Mouse (Mus musculus): ENCODE measurements around the gene Camk2n1. TPM values are rescaled to one million over a fixed set of nuclear protein-coding genes. Genes with fewer than 3 reads are reported as not detected.

Gene Camk2n1
- polyA plus RNA-seq (2012; rRNA removed; ENCODE audit: low replicate concordance): 6.5 and 20.3 TPM in 2 replicates

GRCm38 (mm10) chr4:138453753-138454570, at the start of gene Camk2n1:
Camk2n1 (plus strand) TSS chr4:138454314.

GRCm38 (mm10) chr4:138434347-138435316, 19.5 kb upstream of the Camk2n1 start, which contains the start of gene Mul1:
Mul1 (plus strand) TSS chr4:138434671.

Other genes with a start within 250 kb of the Camk2n1 start
- 45.5 and 76.8 TPM in 2 replicates for gene Hp1bp3, start 238.0 kb upstream of the Camk2n1 start, polyA plus RNA-seq (2012; rRNA removed; ENCODE audit: low replicate concordance)
- 0.91 and 2.7 TPM in 2 replicates for gene Sh2d5, start 203.9 kb upstream of the Camk2n1 start, polyA plus RNA-seq (2012; rRNA removed; ENCODE audit: low replicate concordance)
- 0.59 and 0.62 TPM in 2 replicates for gene Kif17, start 203.9 kb upstream of the Camk2n1 start, polyA plus RNA-seq (2012; rRNA removed; ENCODE audit: low replicate concordance)
- gene Ddost, start 149.6 kb upstream of the Camk2n1 start, polyA plus RNA-seq (2012; rRNA removed; ENCODE audit: low replicate concordance): 168 and 211 TPM in 2 replicates
- gene Pink1, start 128.0 kb upstream of the Camk2n1 start, polyA plus RNA-seq (2012; rRNA removed; ENCODE audit: low replicate concordance): 152 and 209 TPM in 2 replicates
- gene Cda, start 86.3 kb upstream of the Camk2n1 start, polyA plus RNA-seq (2012; rRNA removed; ENCODE audit: low replicate concordance): 4.0 and 4.2 TPM in 2 replicates
- gene Fam43b, start 57.8 kb upstream of the Camk2n1 start, polyA plus RNA-seq (2012; rRNA removed; ENCODE audit: low replicate concordance): 0.11 and 0.14 TPM in 2 replicates
- 16.9 and 17.0 TPM in 2 replicates for gene Mul1, start 19.6 kb upstream of the Camk2n1 start, polyA plus RNA-seq (2012; rRNA removed; ENCODE audit: low replicate concordance)
- gene Vwa5b1, start 181.6 kb downstream of the Camk2n1 start, polyA plus RNA-seq (2012; rRNA removed; ENCODE audit: low replicate concordance): not detected in 2 replicates

All from mammary gland, adult 2 months (tissue).